Mouse (Mus musculus): ENCODE measurements at regions not wholly inside any gene's neighbourhood (a gene's known extent, or its start where the extent isn't known, plus 50 kb on each side); places are given as distances from the start of the nearest gene placed in this dataset.

DNA sequence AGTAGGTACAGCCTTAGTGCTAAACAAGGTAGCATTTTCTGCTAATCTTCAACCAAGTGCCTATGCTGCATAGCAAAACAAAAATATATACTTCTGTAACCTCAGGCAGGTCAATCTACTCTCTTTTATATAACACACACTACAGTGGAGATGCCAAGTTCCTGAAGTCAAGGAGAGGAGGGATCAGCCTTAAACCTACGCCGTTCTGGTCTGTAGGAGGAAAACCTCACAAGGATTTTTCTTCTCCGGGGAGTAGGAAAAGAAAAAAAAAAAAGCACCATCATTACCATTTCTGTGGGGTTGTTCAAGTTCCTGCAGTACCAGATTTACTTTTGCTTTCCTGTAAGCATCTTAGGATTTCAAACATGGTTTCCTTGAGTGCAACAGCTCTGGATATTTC, 271.5 kb upstream of the Emcn start:
- no peak overlapping the region for H3K27ac ChIP-seq (replicated peaks; ENCODE audit: low read depth, low read length)
- no peaks in the 10 kb centered on the region for H3K4me1 ChIP-seq (ENCODE audit: control insufficient read depth, insufficient read depth, low read length)
- H3K36me3 ChIP-seq (replicated peaks; ENCODE audit: control insufficient read depth, insufficient read depth, low read depth, low read length): no peaks in the 10 kb centered on the region
- WGBS: 87% methylated on average over 3 of the region's 3 CpGs
- H3K27me3 ChIP-seq (ENCODE audit: control insufficient read depth, insufficient read depth, low read length): no peaks in the 10 kb centered on the region
- no peak overlapping the region for H3K9ac ChIP-seq (replicated peaks; ENCODE audit: low read length)
- no peak overlapping the region for H3K4me2 ChIP-seq (ENCODE audit: low read depth, low read length)
- ATAC-seq (replicated peaks; ENCODE audit: insufficient number of reproducible peaks, low FRiP score, low TSS enrichment, low read depth): no peak
- no peak overlapping the region for H3K4me3 ChIP-seq (ENCODE audit: low read depth, low read length)
- H3K9me3 ChIP-seq (replicated peaks; ENCODE audit: control insufficient read depth, low read length): no peaks in the 10 kb centered on the region
- DNase-seq (ENCODE audit: low spot score): no peak

GRCm38 (mm10) chr3:137077718-137078599, 262.9 kb upstream of the Emcn start:
- DNase-seq (ENCODE audit: low spot score) (no peak), ATAC-seq (replicated peaks; ENCODE audit: insufficient number of reproducible peaks, low FRiP score, low TSS enrichment, low read depth) (no peak)
- Histone ChIP-seq H3K4me2 (ENCODE audit: low read depth, low read length) (no peak overlapping the region), H3K36me3 (replicated peaks; ENCODE audit: control insufficient read depth, insufficient read depth, low read depth, low read length) (no peaks in the 10 kb centered on the region), H3K27ac (replicated peaks; ENCODE audit: low read depth, low read length) (no peak overlapping the region), H3K9ac (replicated peaks; ENCODE audit: low read length) (no peak overlapping the region), H3K4me3 (ENCODE audit: low read depth, low read length) (no peak overlapping the region), H3K4me1 (ENCODE audit: control insufficient read depth, insufficient read depth, low read length) (no peaks in the 10 kb centered on the region), H3K27me3 (ENCODE audit: control insufficient read depth, insufficient read depth, low read length) (no peaks in the 10 kb centered on the region), H3K9me3 (replicated peaks; ENCODE audit: control insufficient read depth, low read length) (no peaks in the 10 kb centered on the region)
- WGBS: 80% methylated on average over 13 of the region's 13 CpGs

DNA sequence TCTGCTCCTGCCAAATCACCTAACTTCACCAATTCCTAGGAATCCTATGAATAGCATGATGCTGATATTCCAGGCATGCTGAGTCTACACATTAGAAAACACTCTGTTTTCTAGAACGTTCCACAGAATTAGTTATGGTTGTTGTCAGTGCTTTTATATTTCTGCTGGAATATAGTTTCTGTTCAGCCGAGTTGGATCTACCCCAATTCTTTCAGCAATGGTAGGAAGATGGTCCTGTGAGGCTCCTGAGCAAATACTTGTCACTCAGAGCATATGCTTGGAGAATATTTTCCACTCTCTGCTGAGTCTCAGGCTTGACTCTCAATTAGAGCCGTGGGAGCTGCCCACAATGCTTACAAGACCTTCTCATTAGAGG, 262.3 kb upstream of the Emcn start:
- Histone ChIP-seq H3K4me3 (ENCODE audit: low read depth, low read length) (no peak overlapping the region), H3K27me3 (ENCODE audit: control insufficient read depth, insufficient read depth, low read length) (no peaks in the 10 kb centered on the region), H3K4me1 (ENCODE audit: control insufficient read depth, insufficient read depth, low read length) (no peaks in the 10 kb centered on the region), H3K9ac (replicated peaks; ENCODE audit: low read length) (no peak overlapping the region), H3K9me3 (replicated peaks; ENCODE audit: control insufficient read depth, low read length) (no peaks in the 10 kb centered on the region), H3K36me3 (replicated peaks; ENCODE audit: control insufficient read depth, insufficient read depth, low read depth, low read length) (no peaks in the 10 kb centered on the region), H3K4me2 (ENCODE audit: low read depth, low read length) (no peak overlapping the region), H3K27ac (replicated peaks; ENCODE audit: low read depth, low read length) (no peak overlapping the region)
- WGBS: 88% methylated on average over 3 of the region's 3 CpGs
- DNase-seq (ENCODE audit: low spot score) (no peak), ATAC-seq (replicated peaks; ENCODE audit: insufficient number of reproducible peaks, low FRiP score, low TSS enrichment, low read depth) (no peak)

DNA sequence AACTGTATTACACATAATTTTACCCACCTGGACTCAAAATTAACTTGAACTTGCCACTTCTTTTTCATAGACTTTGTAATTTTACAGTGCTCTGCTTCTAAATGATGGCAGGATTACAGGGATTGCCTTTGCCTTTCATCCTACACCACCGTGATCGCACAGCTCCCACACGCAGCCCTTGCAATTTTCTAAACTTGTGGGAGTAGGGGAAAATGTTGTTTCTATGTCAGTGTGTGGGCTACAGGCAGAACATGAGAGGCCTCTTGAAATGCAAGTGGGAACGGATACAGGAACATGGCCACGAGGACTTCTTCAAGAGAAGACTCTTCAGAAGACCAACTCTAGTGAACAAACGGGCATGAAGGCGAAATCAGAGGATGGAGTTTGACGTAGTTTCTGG, 254.0 kb upstream of the Emcn start:
- H3K4me1 ChIP-seq (ENCODE audit: control insufficient read depth, insufficient read depth, low read length): no peaks in the 10 kb centered on the region
- no peaks in the 10 kb centered on the region for H3K36me3 ChIP-seq (replicated peaks; ENCODE audit: control insufficient read depth, insufficient read depth, low read depth, low read length)
- no peaks in the 10 kb centered on the region for H3K9me3 ChIP-seq (replicated peaks; ENCODE audit: control insufficient read depth, low read length)
- H3K4me3 ChIP-seq (ENCODE audit: low read depth, low read length): no peak overlapping the region
- no peaks in the 10 kb centered on the region for H3K27me3 ChIP-seq (ENCODE audit: control insufficient read depth, insufficient read depth, low read length)
- 87% methylated on average over 8 of the region's 8 CpGs for WGBS
- no peak overlapping the region for H3K4me2 ChIP-seq (ENCODE audit: low read depth, low read length)
- ATAC-seq (replicated peaks; ENCODE audit: insufficient number of reproducible peaks, low FRiP score, low TSS enrichment, low read depth) (no peak), DNase-seq (ENCODE audit: low spot score) (no peak)
- no peak overlapping the region for H3K27ac ChIP-seq (replicated peaks; ENCODE audit: low read depth, low read length)
- H3K9ac ChIP-seq (replicated peaks; ENCODE audit: low read length): no peak overlapping the region

DNA sequence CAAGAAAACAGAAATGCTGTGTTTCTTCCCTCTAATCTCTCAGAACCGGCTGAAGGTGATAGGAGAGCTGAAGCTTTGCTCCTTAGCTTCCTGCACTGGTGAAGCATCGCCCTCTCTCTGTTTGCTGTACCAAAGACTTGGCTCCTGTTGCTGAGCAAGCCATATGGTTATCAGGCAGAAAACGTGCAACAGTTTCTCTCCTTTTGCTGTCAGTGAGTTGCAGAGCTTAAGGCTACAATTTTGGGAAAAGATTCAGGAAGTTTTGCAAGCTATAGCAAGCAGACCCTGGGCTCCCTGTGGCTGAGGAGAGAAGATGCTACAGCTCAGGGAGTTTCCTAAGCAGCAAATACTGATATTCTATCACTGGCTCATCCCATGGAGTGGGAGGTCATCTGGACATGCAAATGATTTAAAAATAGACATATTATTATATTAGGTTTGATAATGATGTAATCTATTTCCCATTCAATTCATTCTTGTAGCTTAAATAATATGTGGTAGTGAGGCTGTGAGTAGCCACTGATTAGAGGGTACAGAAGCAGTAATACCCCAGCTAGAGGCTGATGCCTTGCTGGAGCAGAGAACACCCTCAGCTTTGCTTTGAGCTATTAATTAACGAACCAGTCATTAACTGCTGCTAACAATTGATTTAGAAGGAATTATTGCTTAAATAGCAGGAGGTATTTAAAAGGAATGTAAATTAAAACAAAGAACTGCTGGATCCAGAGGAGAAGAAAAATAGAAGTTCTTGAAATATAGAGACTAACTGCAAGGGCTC, 240.1 kb upstream of the Emcn start:
- WGBS: 55% methylated on average over 4 of the region's 4 CpGs
- Histone ChIP-seq H3K4me3 (ENCODE audit: low read depth, low read length) (no peak overlapping the region), H3K9ac (replicated peaks; ENCODE audit: low read length) (no peak overlapping the region), H3K27me3 (ENCODE audit: control insufficient read depth, insufficient read depth, low read length) (no peaks in the 10 kb centered on the region), H3K36me3 (replicated peaks; ENCODE audit: control insufficient read depth, insufficient read depth, low read depth, low read length) (no peaks in the 10 kb centered on the region), H3K4me2 (ENCODE audit: low read depth, low read length) (no peak overlapping the region), H3K27ac (replicated peaks; ENCODE audit: low read depth, low read length) (no peak overlapping the region), H3K9me3 (replicated peaks; ENCODE audit: control insufficient read depth, low read length) (no peaks in the 10 kb centered on the region), H3K4me1 (ENCODE audit: control insufficient read depth, insufficient read depth, low read length) (no peaks in the 10 kb centered on the region)
- DNase-seq (ENCODE audit: low spot score) (no peak), ATAC-seq (replicated peaks; ENCODE audit: insufficient number of reproducible peaks, low FRiP score, low TSS enrichment, low read depth) (no peak)

GRCm38 (mm10) chr3:137105930-137106329, 234.9 kb upstream of the Emcn start:
- H3K4me2 ChIP-seq (ENCODE audit: low read depth, low read length): no peak overlapping the region
- H3K36me3 ChIP-seq (replicated peaks; ENCODE audit: control insufficient read depth, insufficient read depth, low read depth, low read length): no peaks in the 10 kb centered on the region
- H3K9me3 ChIP-seq (replicated peaks; ENCODE audit: control insufficient read depth, low read length): no peaks in the 10 kb centered on the region
- no peak overlapping the region for H3K4me3 ChIP-seq (ENCODE audit: low read depth, low read length)
- H3K27me3 ChIP-seq (ENCODE audit: control insufficient read depth, insufficient read depth, low read length): no peaks in the 10 kb centered on the region
- no peaks in the 10 kb centered on the region for H3K4me1 ChIP-seq (ENCODE audit: control insufficient read depth, insufficient read depth, low read length)
- no peak overlapping the region for H3K27ac ChIP-seq (replicated peaks; ENCODE audit: low read depth, low read length)
- DNase-seq (ENCODE audit: low spot score) (no peak), ATAC-seq (replicated peaks; ENCODE audit: insufficient number of reproducible peaks, low FRiP score, low TSS enrichment, low read depth) (no peak)
- no peak overlapping the region for H3K9ac ChIP-seq (replicated peaks; ENCODE audit: low read length)
- 86% methylated on average over 1 of the region's 1 CpGs for WGBS

DNA sequence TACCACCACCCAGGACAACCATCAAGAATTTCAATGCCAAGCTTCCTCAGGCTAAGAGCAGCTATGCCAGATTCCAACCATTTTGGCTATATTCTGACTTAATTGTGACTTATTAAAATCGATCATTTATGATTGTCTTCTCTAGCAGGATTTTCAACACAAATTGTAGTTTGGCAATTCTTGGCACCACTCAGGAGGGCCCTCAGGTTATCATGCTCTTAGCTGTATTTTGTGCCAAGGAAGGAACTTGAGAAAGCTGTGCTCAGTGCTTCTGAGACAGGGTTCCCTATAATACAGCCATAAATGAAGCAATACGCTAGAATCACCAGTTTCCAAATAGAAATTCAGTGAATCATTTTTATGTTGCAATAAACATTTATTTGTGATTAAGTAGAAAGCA, 232.7 kb upstream of the Emcn start:
- DNase-seq (ENCODE audit: low spot score) (no peak), ATAC-seq (replicated peaks; ENCODE audit: insufficient number of reproducible peaks, low FRiP score, low TSS enrichment, low read depth) (no peak)
- Histone ChIP-seq H3K9ac (replicated peaks; ENCODE audit: low read length) (no peak overlapping the region), H3K4me1 (ENCODE audit: control insufficient read depth, insufficient read depth, low read length) (no peaks in the 10 kb centered on the region), H3K9me3 (replicated peaks; ENCODE audit: control insufficient read depth, low read length) (no peaks in the 10 kb centered on the region), H3K27me3 (ENCODE audit: control insufficient read depth, insufficient read depth, low read length) (no peaks in the 10 kb centered on the region), H3K4me3 (ENCODE audit: low read depth, low read length) (no peak overlapping the region), H3K36me3 (replicated peaks; ENCODE audit: control insufficient read depth, insufficient read depth, low read depth, low read length) (no peaks in the 10 kb centered on the region), H3K4me2 (ENCODE audit: low read depth, low read length) (no peak overlapping the region), H3K27ac (replicated peaks; ENCODE audit: low read depth, low read length) (no peak overlapping the region)
- 91% methylated on average over 2 of the region's 2 CpGs for WGBS

- Histone ChIP-seq H3K27me3 (ENCODE audit: control insufficient read depth, insufficient read depth, low read length) (no peaks in the 10 kb centered on the region), H3K36me3 (replicated peaks; ENCODE audit: control insufficient read depth, insufficient read depth, low read depth, low read length) (no peaks in the 10 kb centered on the region), H3K4me2 (ENCODE audit: low read depth, low read length) (no peak overlapping the region), H3K9me3 (replicated peaks; ENCODE audit: control insufficient read depth, low read length) (no peaks in the 10 kb centered on the region), H3K9ac (replicated peaks; ENCODE audit: low read length) (no peak overlapping the region), H3K4me3 (ENCODE audit: low read depth, low read length) (no peak overlapping the region), H3K27ac (replicated peaks; ENCODE audit: low read depth, low read length) (no peak overlapping the region), H3K4me1 (ENCODE audit: control insufficient read depth, insufficient read depth, low read length) (no peaks in the 10 kb centered on the region)
- DNase-seq (ENCODE audit: low spot score): no peak
- WGBS: 90% methylated on average over 9 of the region's 9 CpGs
- no peak for ATAC-seq (replicated peaks; ENCODE audit: insufficient number of reproducible peaks, low FRiP score, low TSS enrichment, low read depth)
Observed at GRCm38 (mm10) chr3:137109786-137110185, 231.1 kb upstream of the Emcn start.

Measured in embryonic facial prominence, embryonic 11.5 days (tissue).